13 mouse cellular contexts compared by ENCODE assay signal in genomic region chr12:99246984-99247746, GRCm38 (mm10).
DNase-seq lines count a peak whose midpoint lies in the region; ATAC-seq lines count a peak whose summit lies in the region.
"Had no signal": no experiment of that assay in that cellular context is flagged by ENCODE, and none has a peak within 500 bp of the region (broad histone marks: within the 10 kb centered on the region; RNA-seq: fewer than 3 reads in every experiment).

No protein-coding gene starts in this region.

- no peaks in the 10 kb centered on the region for H3K9me3 ChIP-seq in hindbrain, embryonic 13.5 days
- H3K9me3 ChIP-seq in hindbrain, embryonic 14.5 days (ENCODE audit: control insufficient read depth, low read length): 0 out of 2 replicates have a peak, but pooled peaks cover 3% of the 10 kb centered on the region
- H3K9me3 ChIP-seq: limb, embryonic 15.5 days had no signal

- WGBS in hindbrain, embryonic 13.5 days: 73% methylated on average over 10 of the region's 10 CpGs
- 63% methylated on average over 10 of the region's 10 CpGs for WGBS in hindbrain, embryonic 14.5 days

- H3K4me2 ChIP-seq in hindbrain, embryonic 13.5 days: no peak overlapping the region
- H3K4me2 ChIP-seq in hindbrain, embryonic 14.5 days (replicated peaks): no peak overlapping the region
- H3K4me2 ChIP-seq: limb, embryonic 15.5 days had no signal

- DNase-seq in cerebellum, postnatal 4 days (ENCODE audit: low spot score in 2 of 2): no peak
- no peak for DNase-seq in hindbrain, embryonic 14.5 days (ENCODE audit: low spot score)
- peak; percentile 56 for DNase-seq in retina, postnatal 1 day
- no peak for DNase-seq in retina, embryonic 14.5 days (ENCODE audit: low spot score)
- no peak for DNase-seq in natural killer cell, adult 2 months (ENCODE audit: low spot score in 2 of 2)
- no peak for DNase-seq in kidney, adult 11 months
- DNase-seq: kidney, adult 9 months; lung, postnatal 4 days; right cerebral cortex, adult 18-20 months; thymus, adult 2 months had no signal

- H3K27me3 ChIP-seq in hindbrain, embryonic 13.5 days: no peaks in the 10 kb centered on the region
- H3K27me3 ChIP-seq in hindbrain, embryonic 14.5 days (ENCODE audit: control insufficient read depth, insufficient read depth, low read length): no peaks in the 10 kb centered on the region
- H3K27me3 ChIP-seq: limb, embryonic 15.5 days had no signal

- peak overlapping the region; percentile 36; the same call in 1 of the 2 replicates for H3K27ac ChIP-seq in hindbrain, embryonic 13.5 days
- H3K27ac ChIP-seq in hindbrain, embryonic 14.5 days: no peak overlapping the region
- H3K27ac ChIP-seq: limb, embryonic 15.5 days had no signal

- no peaks in the 10 kb centered on the region for H3K36me3 ChIP-seq in hindbrain, embryonic 13.5 days
- H3K36me3 ChIP-seq in hindbrain, embryonic 14.5 days (replicated peaks; ENCODE audit: control insufficient read depth, insufficient read depth): no peaks in the 10 kb centered on the region

- ATAC-seq in cerebellum, adult (ENCODE audit: insufficient number of reproducible peaks, low FRiP score, low TSS enrichment): peak; percentile 49; the same call in 1 of the 2 replicates
- ATAC-seq in hindbrain, embryonic 13.5 days (ENCODE audit: low FRiP score): 0 out of 2 replicates have a peak, but pooled peaks have one; percentile 57
- no peak for ATAC-seq in hindbrain, embryonic 14.5 days (ENCODE audit: low FRiP score)

- H3K4me1 ChIP-seq in hindbrain, embryonic 13.5 days (replicated peaks): peaks cover 35% of the 10 kb centered on the region
- peaks cover 17% of the 10 kb centered on the region for H3K4me1 ChIP-seq in hindbrain, embryonic 14.5 days (replicated peaks; ENCODE audit: control insufficient read depth, insufficient read depth, low read length)

- H3K9ac ChIP-seq in hindbrain, embryonic 13.5 days: no peak overlapping the region
- no peak overlapping the region for H3K9ac ChIP-seq in hindbrain, embryonic 14.5 days
- H3K9ac ChIP-seq: limb, embryonic 15.5 days had no signal

- no peak overlapping the region for H3K4me3 ChIP-seq in hindbrain, embryonic 13.5 days
- no peak overlapping the region for H3K4me3 ChIP-seq in hindbrain, embryonic 14.5 days (replicated peaks; ENCODE audit: low read length)
- H3K4me3 ChIP-seq: limb, embryonic 15.5 days had no signal
